Mouse (Mus musculus) thymus, adult 2 months (tissue): Measurements from ENCODE around the gene Gmpr2. TPM values are rescaled to one million over a fixed set of nuclear protein-coding genes. Genes with fewer than 3 reads are reported as not detected.
A peak's percentile ranks its signal among the peaks of the same experiment; 100 is the strongest.

Source experiments
- DNase-seq: peaks from one replicate; pipeline ENCODE4 v3.0.0; 2021
- H3K27ac ChIP-seq: fragments of 200-500 bp; 2 replicates; pipeline ENCODE4 v1.5.1; 2012; ENCODE audit warnings: low read length, control low read depth; ENCODE audit not compliant: control insufficient read depth, insufficient read depth
- H3K27me3 ChIP-seq: fragments of 200-500 bp; 2 replicates; pipeline ENCODE4 v1.6.1; 2012; ENCODE audit warnings: mild to moderate bottlenecking, low read length, moderate library complexity, mixed read lengths; ENCODE audit not compliant: control insufficient read depth, insufficient read depth
- H3K36me3 ChIP-seq: fragments of 200-500 bp; 2 replicates; pipeline ENCODE4 v1.6.1; 2012; ENCODE audit warnings: mild to moderate bottlenecking, low read length, moderate library complexity; ENCODE audit not compliant: control insufficient read depth, insufficient read depth
- H3K4me1 ChIP-seq: fragments of 200-500 bp; replicated peaks from 2 replicates; pipeline ENCODE4 v1.6.1; 2012; ENCODE audit warnings: low read length; ENCODE audit not compliant: control insufficient read depth, insufficient read depth
- H3K4me3 ChIP-seq: fragments of 200-500 bp; 2 replicates; pipeline ENCODE4 v1.5.1; 2012; ENCODE audit warnings: mild to moderate bottlenecking, low read length, control low read depth, moderate library complexity; ENCODE audit not compliant: control insufficient read depth, insufficient read depth
- CTCF ChIP-seq: fragments of 200-500 bp; IDR thresholded peaks from 2 replicates; pipeline ENCODE4 v1.5.1; 2012; ENCODE audit warnings: mild to moderate bottlenecking, control low read depth, low read length, moderate library complexity, borderline replicate concordance; ENCODE audit not compliant: control insufficient read depth, poor library complexity, insufficient read depth; ENCODE audit errors: extremely low read depth
- POLR2A ChIP-seq: fragments of 200-500 bp; IDR thresholded peaks from 2 replicates; pipeline ENCODE4 v1.6.1; 2012; ENCODE audit warnings: mild to moderate bottlenecking, low read length, control low read depth, moderate library complexity; ENCODE audit not compliant: control insufficient read depth, poor library complexity, insufficient read depth; ENCODE audit errors: extremely low read depth
- WGBS: fragments of 180-500 bp; shearing (Covaris S2); methylation state at CpG from one replicate; pipeline ENCODE4 v1.1.7; 2018; 5-methylcytosine and 5-hydroxymethylcytosine counted together
- polyA plus RNA-seq: library from polyadenylated mRNA; depleted of rRNA; stranded (reverse); fragments of >200 nt; gene quantifications from 2 replicates; pipeline ENCODE4 v1.2.3, GENCODE M21; 2012; rRNA removed

The Gmpr2 gene
- 27.8 and 40.9 TPM in 2 replicates for polyA plus RNA-seq

- H3K4me1 ChIP-seq, result peaks cover 3% of the 10 kb centered on the region; the same call in 1 of the 2 replicates
- no peaks in the 10 kb centered on the region for H3K27me3 ChIP-seq
- H3K4me3 ChIP-seq, result peak within 1 kb of the TSS; percentile 76
- under 1% methylated on average over 38 of the region's 38 CpGs for WGBS
- H3K27ac ChIP-seq, result peak within 1 kb of the TSS; percentile 52
- TF ChIP-seq CTCF, result peak; percentile 31; the same call in 1 of the 2 replicates
- peak; percentile 57; the same call in 1 of the 2 replicates for TF ChIP-seq POLR2A
- H3K36me3 ChIP-seq, result peaks cover 10% of the 10 kb centered on the region
- peak; percentile 86 for DNase-seq
Measured at GRCm38 (mm10) chr14:55671833-55672740, at the start of gene Gmpr2, which contains the start of gene Nedd8. TSS of gene Gmpr2 (plus strand) at chr14:55671941. TSS of gene Nedd8 (minus strand) at chr14:55672124.

GRCm38 (mm10) chr14:55628077-55628827 is 43.5 kb upstream of the Gmpr2 start:
- no peak overlapping the region for H3K27ac ChIP-seq
- no peaks in the 10 kb centered on the region for H3K4me1 ChIP-seq
- no peak for TF ChIP-seq CTCF
- no peak for DNase-seq
- H3K4me3 ChIP-seq, result no peak overlapping the region
- no peaks in the 10 kb centered on the region for H3K27me3 ChIP-seq
- 98% methylated on average over 27 of the region's 27 CpGs for WGBS
- no peaks in the 10 kb centered on the region for H3K36me3 ChIP-seq

GRCm38 (mm10) chr14:55629312-55629711 is 42.4 kb upstream of the Gmpr2 start:
- no peaks in the 10 kb centered on the region for H3K36me3 ChIP-seq

GRCm38 (mm10) chr14:55634874-55635522 is 36.7 kb upstream of the Gmpr2 start:
- TF ChIP-seq POLR2A (no peak), CTCF (no peak)
- Histone ChIP-seq H3K4me1 (peaks cover 6% of the 10 kb centered on the region), H3K4me3 (peak overlapping the region; percentile 51), H3K36me3 (no peaks in the 10 kb centered on the region; the same call in 1 of the 2 replicates), H3K27me3 (no peaks in the 10 kb centered on the region), H3K27ac (no peak overlapping the region)
- DNase-seq, result no peak
- 7% methylated on average over 23 of the region's 23 CpGs for whole genome bisulfite sequencing

More at GRCm38 (mm10) chr14:55629312-55629711, 42.4 kb upstream of the Gmpr2 start:
- no peak overlapping the region for H3K4me3 ChIP-seq
- no peak for TF ChIP-seq POLR2A
- peak; percentile 84; the same call in 1 of the 2 replicates for TF ChIP-seq CTCF
- 38% methylated on average over 5 of the region's 5 CpGs for WGBS
- no peaks in the 10 kb centered on the region for H3K4me1 ChIP-seq
- no peaks in the 10 kb centered on the region for H3K27me3 ChIP-seq
- no peak overlapping the region for H3K27ac ChIP-seq
- DNase-seq, result peak; percentile 81

GRCm38 (mm10) chr14:55635523-55636007 is 36.2 kb upstream of the Gmpr2 start, which contains the start of gene Ipo4:
TSS of gene Ipo4 (minus strand) at chr14:55635957.
- peak; percentile 62; the same call in 1 of the 2 replicates for TF ChIP-seq POLR2A
- TF ChIP-seq CTCF, result no peak
- Histone ChIP-seq H3K4me3 (peak within 1 kb of the TSS; percentile 51), H3K27ac (no peak within 1 kb of the TSS), H3K4me1 (peaks cover 6% of the 10 kb centered on the region), H3K36me3 (no peaks in the 10 kb centered on the region; the same call in 1 of the 2 replicates), H3K27me3 (no peaks in the 10 kb centered on the region)
- under 1% methylated on average over 30 of the region's 33 CpGs for WGBS
- peak; percentile 84 for DNase-seq

- no peak within 1 kb of the TSS for H3K27ac ChIP-seq
- no peak within 1 kb of the TSS for H3K4me3 ChIP-seq
- TF ChIP-seq CTCF, result no peak
- TF ChIP-seq POLR2A, result no peak
- no peaks in the 10 kb centered on the region for H3K27me3 ChIP-seq
- DNase-seq, result no peak
- WGBS, result 95% methylated on average over 9 of the region's 9 CpGs
- no peaks in the 10 kb centered on the region; the same call in 1 of the 2 replicates for H3K36me3 ChIP-seq
- H3K4me1 ChIP-seq, result peaks cover 13% of the 10 kb centered on the region
Measured at GRCm38 (mm10) chr14:55637795-55638194, 33.9 kb upstream of the Gmpr2 start, which contains the start of gene Gm49378. TSS of gene Gm49378 (minus strand) at chr14:55637895.
